Mouse (Mus musculus) heart, adult 2 months (tissue): ENCODE measurements at regions not wholly inside any gene's neighbourhood (a gene's known extent, or its start where the extent isn't known, plus 50 kb on each side); places are given as distances from the start of the nearest gene placed in this dataset.

Source experiments
- DNase-seq, 2 experiments: peaks; one replicate each; pipeline ENCODE4 v3.0.0; 2021
- H3K27ac ChIP-seq: fragments of 200-600 bp; 2 replicates; pipeline ENCODE4 v1.8.1; 2022
- H3K27me3 ChIP-seq: fragments of 200-500 bp; 2 replicates; pipeline ENCODE4 v1.6.1; 2012; ENCODE audit warnings: mild to moderate bottlenecking, low read length, inconsistent platforms, mixed read lengths; ENCODE audit not compliant: control insufficient read depth, insufficient read depth
- H3K36me3 ChIP-seq: fragments of 200-500 bp; 2 replicates; pipeline ENCODE4 v1.6.1; 2012; ENCODE audit warnings: low read length, inconsistent platforms; ENCODE audit not compliant: control insufficient read depth, insufficient read depth
- H3K4me1 ChIP-seq: fragments of 200-500 bp; 2 replicates; pipeline ENCODE4 v1.6.1; 2011; ENCODE audit warnings: low read length; ENCODE audit not compliant: control insufficient read depth, insufficient read depth
- H3K4me3 ChIP-seq: fragments of 200-600 bp; 2 replicates; pipeline ENCODE4 v1.8.1; 2022
- H3K79me2 ChIP-seq: fragments of 200-500 bp; replicated peaks from 2 replicates; pipeline ENCODE4 v1.6.1; 2012; ENCODE audit warnings: mild to moderate bottlenecking, inconsistent platforms, low read length, moderate library complexity, mixed read lengths; ENCODE audit not compliant: control insufficient read depth, insufficient read depth
- H3K9ac ChIP-seq: fragments of 200-500 bp; 2 replicates; pipeline ENCODE4 v1.6.1; 2012; ENCODE audit warnings: low read depth, mild to moderate bottlenecking, control low read depth, inconsistent platforms, low read length, mixed read lengths
- CTCF ChIP-seq: fragments of 200-600 bp; IDR thresholded peaks from 2 replicates; pipeline ENCODE4 v1.8.1; 2022; ENCODE audit warnings: antibody characterized with exemption, mild to moderate bottlenecking, moderate library complexity
- EP300 ChIP-seq: fragments of 200-500 bp; IDR thresholded peaks from 2 replicates; pipeline ENCODE4 v1.6.1; 2011; ENCODE audit warnings: low read depth, low read length, control low read depth; ENCODE audit not compliant: insufficient read depth
- POLR2A ChIP-seq: fragments of 200-500 bp; IDR thresholded peaks from 2 replicates; pipeline ENCODE4 v1.6.1; 2011; ENCODE audit warnings: mild to moderate bottlenecking, low read depth, low read length, control low read depth; ENCODE audit not compliant: insufficient read depth
- WGBS: fragments of 180-500 bp; shearing (Covaris S2); methylation state at CpG from one replicate; pipeline ENCODE4 v1.1.7; 2018; 5-methylcytosine and 5-hydroxymethylcytosine counted together
- intact Hi-C: fragments of 180-260 bp; cut with DNase I; formaldehyde crosslinking; loops from one replicate; pipeline ENCODE4 v1.15.1; 2025

DNA sequence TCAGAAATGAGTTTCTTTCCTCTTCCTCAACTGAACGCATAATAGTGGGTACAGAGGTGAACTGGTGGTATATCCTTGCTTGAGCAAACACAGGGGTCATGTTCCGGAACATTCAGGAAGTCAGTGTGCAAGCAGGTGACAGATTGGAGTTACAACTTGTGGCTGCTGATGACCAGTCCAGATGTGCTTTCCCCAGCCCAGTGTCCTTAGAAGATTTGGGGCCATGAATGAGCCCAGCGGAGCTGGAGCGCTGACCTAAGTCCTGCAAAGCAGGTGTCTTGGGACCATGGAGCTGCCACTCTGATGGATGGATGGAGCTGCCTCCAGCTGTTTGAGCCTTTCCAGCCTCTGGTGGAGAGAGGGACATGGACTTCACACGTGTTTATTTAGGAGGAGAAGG is 72.6 kb upstream of the Intu start:
- no peak for DNase-seq
- Histone ChIP-seq H3K27me3 (no peaks in the 10 kb centered on the region), H3K27ac (no peak overlapping the region), H3K9ac (no peak overlapping the region), H3K79me2 (no peaks in the 10 kb centered on the region), H3K36me3 (no peaks in the 10 kb centered on the region), H3K4me3 (no peak overlapping the region), H3K4me1 (peaks cover 2% of the 10 kb centered on the region; the same call in 1 of the 2 replicates)
- TF ChIP-seq CTCF = no peak
- TF ChIP-seq EP300 = no peak
- no peak for TF ChIP-seq POLR2A
- 74% methylated on average over 5 of the region's 5 CpGs for WGBS
- intact Hi-C loops = no loop called here

DNA sequence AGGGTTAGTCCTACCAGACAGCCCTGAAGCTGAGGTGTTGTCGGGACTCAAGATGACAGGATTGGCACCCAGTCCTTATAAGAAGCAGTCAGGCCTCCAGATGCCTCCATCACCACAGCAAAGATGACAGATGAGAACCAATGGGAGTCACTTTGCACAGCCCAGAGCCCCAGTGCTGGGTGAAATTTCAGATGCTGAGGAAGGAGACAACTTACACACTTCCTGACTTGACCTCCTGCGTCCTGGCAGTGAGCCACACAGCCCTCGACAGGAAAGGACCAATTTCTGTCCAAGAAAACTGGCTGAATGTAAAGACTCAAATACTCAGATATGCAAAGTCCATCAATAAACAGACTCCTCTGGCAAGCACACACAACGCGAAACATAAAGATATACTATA is 67.6 kb upstream of the Intu start:
- intact Hi-C loops = no loop called here
- H3K36me3 ChIP-seq = no peaks in the 10 kb centered on the region
- H3K27me3 ChIP-seq = no peaks in the 10 kb centered on the region
- no peaks in the 10 kb centered on the region for H3K79me2 ChIP-seq
- WGBS = 36% methylated on average over 5 of the region's 5 CpGs
- TF ChIP-seq POLR2A = no peak
- no peak for TF ChIP-seq EP300
- no peak for TF ChIP-seq CTCF
- no peaks in the 10 kb centered on the region for H3K4me1 ChIP-seq
- H3K4me3 ChIP-seq = no peak overlapping the region
- H3K27ac ChIP-seq = no peak overlapping the region
- DNase-seq = no peak
- H3K9ac ChIP-seq = no peak overlapping the region

DNA sequence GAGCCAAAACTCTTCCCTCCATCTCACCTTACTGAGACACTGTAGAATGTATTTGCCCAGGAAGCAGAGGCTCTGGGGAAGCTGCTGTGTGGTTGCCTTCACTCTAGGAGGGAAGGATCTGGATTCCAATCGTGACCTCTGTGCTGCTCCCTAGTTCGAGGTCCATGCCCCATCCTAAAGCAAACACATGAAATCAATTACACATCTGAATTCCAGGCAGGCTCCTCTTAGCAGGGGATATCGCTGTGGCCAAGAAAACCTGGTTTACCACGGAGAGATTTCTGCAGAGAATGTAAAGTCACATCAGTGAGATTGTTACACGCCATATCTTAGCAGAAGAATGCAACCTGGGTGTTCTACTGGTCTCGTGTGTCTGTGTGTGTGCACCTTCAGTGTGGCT is 61.0 kb upstream of the Intu start:
- Histone ChIP-seq H3K36me3 (no peaks in the 10 kb centered on the region), H3K79me2 (no peaks in the 10 kb centered on the region), H3K4me3 (no peak overlapping the region), H3K27ac (no peak overlapping the region), H3K27me3 (no peaks in the 10 kb centered on the region), H3K9ac (no peak overlapping the region), H3K4me1 (no peaks in the 10 kb centered on the region)
- DNase-seq = no peak
- 66% methylated on average over 6 of the region's 6 CpGs for WGBS
- intact Hi-C loops = no loop called here
- TF ChIP-seq EP300 (no peak), CTCF (no peak), POLR2A (no peak)

DNA sequence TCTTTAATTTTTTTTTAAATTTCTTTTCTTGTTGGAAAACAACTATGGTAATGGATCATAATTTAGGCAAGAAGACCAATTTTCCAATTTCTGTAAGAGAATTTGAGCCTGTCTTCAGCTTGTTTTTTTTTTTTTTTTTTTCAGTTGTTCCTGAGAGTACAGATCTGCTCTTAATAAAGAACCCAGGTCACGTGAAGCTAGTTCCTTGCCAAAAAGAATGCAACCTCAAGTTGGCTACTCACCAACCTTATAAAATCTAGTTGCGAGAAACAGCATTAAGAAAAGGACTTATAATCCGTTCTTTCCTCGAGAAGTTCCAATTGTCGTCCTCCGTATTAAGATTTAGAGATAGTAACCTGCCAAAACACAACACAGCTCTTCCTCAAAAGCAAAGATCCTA is 58.3 kb upstream of the Intu start:
- Histone ChIP-seq H3K36me3 (no peaks in the 10 kb centered on the region), H3K27me3 (no peaks in the 10 kb centered on the region), H3K4me3 (no peak overlapping the region), H3K9ac (no peak overlapping the region), H3K4me1 (no peaks in the 10 kb centered on the region), H3K79me2 (no peaks in the 10 kb centered on the region), H3K27ac (no peak overlapping the region)
- 61% methylated on average over 6 of the region's 6 CpGs for WGBS
- DNase-seq = no peak
- TF ChIP-seq POLR2A (no peak), EP300 (no peak), CTCF (no peak)
- intact Hi-C loops = no loop called here

DNA sequence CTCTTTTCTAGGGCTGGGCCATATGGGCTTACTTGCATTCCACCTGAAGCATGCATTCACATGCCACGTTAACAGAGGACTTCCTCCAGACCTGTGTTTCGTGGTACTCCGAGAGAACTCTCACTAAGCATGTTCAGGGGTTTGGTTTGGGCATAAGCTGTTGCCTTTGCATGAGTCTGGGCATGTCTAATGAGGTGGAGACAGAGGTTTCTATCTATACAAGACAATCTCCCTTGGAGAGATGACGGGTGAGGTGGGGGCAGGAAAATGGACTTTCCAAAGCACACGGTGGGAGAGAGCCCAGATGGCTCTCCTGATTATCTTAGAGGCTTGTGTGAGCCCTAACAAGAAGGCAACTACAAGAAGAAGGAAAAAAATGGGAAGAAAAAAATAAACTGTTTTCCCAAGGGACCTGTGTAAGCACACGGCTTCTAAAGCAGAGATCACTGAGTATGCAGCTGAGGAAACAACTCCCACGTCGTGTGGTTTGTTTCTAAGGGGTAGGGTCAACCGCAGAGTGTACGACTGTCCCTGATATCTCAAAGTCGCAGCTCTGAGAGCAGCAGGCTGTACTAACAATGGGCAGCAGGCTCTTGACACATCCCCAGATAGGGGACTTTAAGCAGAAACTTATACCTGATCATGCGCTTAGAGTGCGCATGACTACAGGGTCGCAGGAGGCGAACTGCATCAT is 50.7 kb upstream of the Intu start:
- H3K4me3 ChIP-seq = no peak overlapping the region
- WGBS = 50% methylated on average over 15 of the region's 15 CpGs
- H3K27ac ChIP-seq = no peak overlapping the region
- no peaks in the 10 kb centered on the region for H3K36me3 ChIP-seq
- H3K79me2 ChIP-seq = no peaks in the 10 kb centered on the region
- DNase-seq = no peak
- TF ChIP-seq POLR2A = no peak
- TF ChIP-seq CTCF = no peak
- no peak for TF ChIP-seq EP300
- H3K9ac ChIP-seq = no peak overlapping the region
- no peaks in the 10 kb centered on the region for H3K4me1 ChIP-seq
- intact Hi-C loops = no loop called here
- no peaks in the 10 kb centered on the region for H3K27me3 ChIP-seq
